Mouse (Mus musculus) right cerebral cortex, postnatal 14 days (tissue): ENCODE measurements around the gene Akr1b10.
"Not testable (repeated sequence)": the region's sequence is repeated elsewhere in the genome, so short reads cannot be mapped to it uniquely, and the experiment has no call there.

Experiments used
- DNase-seq: peaks from one replicate; pipeline ENCODE4 v3.0.0; 2022

Akr1b10 gene

GRCm38 (mm10) chr6:34373841-34374240, 10.2 kb upstream of the Akr1b10 start:
- no peak for DNase-seq

- not testable (repeated sequence) for DNase-seq
Observed at GRCm38 (mm10) chr6:34375888-34376287, 8.1 kb upstream of the Akr1b10 start.

GRCm38 (mm10) chr6:34383401-34383800, 617 bp upstream of the Akr1b10 start:
- no peak for DNase-seq

- peak; percentile 26 for DNase-seq
Observed at GRCm38 (mm10) chr6:34384701-34385370, 818 bp downstream of the Akr1b10 start.

GRCm38 (mm10) chr6:34388420-34389156, 4.6 kb downstream of the Akr1b10 start:
- DNase-seq: no peak

GRCm38 (mm10) chr6:34395897-34396296, 11.9 kb downstream of the Akr1b10 start:
- DNase-seq: no peak

- DNase-seq: no peak
Observed at GRCm38 (mm10) chr6:34398431-34398830, 14.4 kb downstream of the Akr1b10 start.

GRCm38 (mm10) chr6:34399606-34400220, 15.7 kb downstream of the Akr1b10 start:
- DNase-seq: no peak

- DNase-seq: no peak
Observed at GRCm38 (mm10) chr6:34400696-34401095, 16.7 kb downstream of the Akr1b10 start.

GRCm38 (mm10) chr6:34406746-34407145, 22.7 kb downstream of the Akr1b10 start:
- DNase-seq: no peak

GRCm38 (mm10) chr6:34407403-34407802, 23.4 kb downstream of the Akr1b10 start:
- DNase-seq: no peak

- no peak for DNase-seq
Observed at GRCm38 (mm10) chr6:34412023-34412422, 28.0 kb downstream of the Akr1b10 start, which contains the start of gene Akr1b7. Gene Akr1b7, plus strand, starts transcription at chr6:34412334.

- no peak for DNase-seq
Observed at GRCm38 (mm10) chr6:34412688-34413087, 28.7 kb downstream of the Akr1b10 start.

- not testable (repeated sequence) for DNase-seq
Observed at GRCm38 (mm10) chr6:34413386-34413785, 29.4 kb downstream of the Akr1b10 start.

- DNase-seq: no peak
Observed at GRCm38 (mm10) chr6:34416521-34416920, 32.5 kb downstream of the Akr1b10 start.

- DNase-seq: no peak
Observed at GRCm38 (mm10) chr6:34419071-34419470, 35.1 kb downstream of the Akr1b10 start.

GRCm38 (mm10) chr6:34439006-34439405, 55.0 kb downstream of the Akr1b10 start:
- DNase-seq: no peak

- peak; percentile 11 for DNase-seq
Observed at GRCm38 (mm10) chr6:34441556-34442257, 57.7 kb downstream of the Akr1b10 start.

- DNase-seq: no peak
Observed at GRCm38 (mm10) chr6:34443791-34444190, 59.8 kb downstream of the Akr1b10 start.
